Mouse (Mus musculus) small intestine, adult 2 months (tissue): ENCODE measurements at regions not wholly inside any gene's neighbourhood (a gene's known extent, or its start where the extent isn't known, plus 50 kb on each side); places are given as distances from the start of the nearest gene placed in this dataset.

Experiments
- CTCF ChIP-seq: fragments of 200-500 bp; IDR thresholded peaks from 2 replicates; pipeline ENCODE4 v1.5.1; 2012; ENCODE audit warnings: low read depth, mild to moderate bottlenecking, control low read depth, inconsistent platforms, low read length, moderate library complexity, mixed read lengths; ENCODE audit not compliant: insufficient replicate concordance, insufficient read length; ENCODE audit errors: extremely low read depth
- POLR2A ChIP-seq: fragments of 200-500 bp; IDR thresholded peaks from 2 replicates; pipeline ENCODE4 v1.6.1; 2012; ENCODE audit warnings: low read depth, mild to moderate bottlenecking, control low read depth, inconsistent platforms, low read length, moderate library complexity

DNA sequence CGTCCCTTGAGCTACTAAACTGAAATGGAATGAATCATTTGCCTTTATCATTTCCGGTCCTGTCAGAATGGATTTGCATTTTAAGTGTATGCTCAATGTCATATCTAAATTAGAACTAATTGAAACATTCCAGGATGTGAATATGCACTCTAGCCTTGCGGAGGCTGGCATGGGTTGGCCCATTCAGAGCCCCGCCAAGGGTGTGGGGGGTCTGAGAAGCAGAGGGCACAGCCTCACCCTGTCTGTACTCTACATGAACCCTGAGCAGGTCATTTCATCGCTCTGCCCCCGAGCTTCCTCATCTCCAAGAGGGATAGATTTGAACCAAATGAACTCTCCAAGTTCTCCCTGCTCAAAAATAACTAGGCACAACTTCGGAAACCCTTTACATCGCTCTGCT is 250.1 kb upstream of the Cdh5 start:
- TF ChIP-seq CTCF: no peak
- TF ChIP-seq POLR2A: no peak
